Mouse (Mus musculus) thymus, adult 2 months (tissue): ENCODE results near the gene Cdh13. TPM values are rescaled to one million over a fixed set of nuclear protein-coding genes. Genes with fewer than 3 reads are reported as not detected.

Experiments used
- DNase-seq: peaks from one replicate; pipeline ENCODE4 v3.0.0; 2021
- H3K27ac ChIP-seq: fragments of 200-500 bp; 2 replicates; pipeline ENCODE4 v1.5.1; 2012; ENCODE audit warnings: low read length, control low read depth; ENCODE audit not compliant: control insufficient read depth, insufficient read depth
- H3K27me3 ChIP-seq: fragments of 200-500 bp; 2 replicates; pipeline ENCODE4 v1.6.1; 2012; ENCODE audit warnings: mild to moderate bottlenecking, low read length, moderate library complexity, mixed read lengths; ENCODE audit not compliant: control insufficient read depth, insufficient read depth
- H3K36me3 ChIP-seq: fragments of 200-500 bp; 2 replicates; pipeline ENCODE4 v1.6.1; 2012; ENCODE audit warnings: mild to moderate bottlenecking, low read length, moderate library complexity; ENCODE audit not compliant: control insufficient read depth, insufficient read depth
- H3K4me1 ChIP-seq: fragments of 200-500 bp; replicated peaks from 2 replicates; pipeline ENCODE4 v1.6.1; 2012; ENCODE audit warnings: low read length; ENCODE audit not compliant: control insufficient read depth, insufficient read depth
- H3K4me3 ChIP-seq: fragments of 200-500 bp; 2 replicates; pipeline ENCODE4 v1.5.1; 2012; ENCODE audit warnings: mild to moderate bottlenecking, low read length, control low read depth, moderate library complexity; ENCODE audit not compliant: control insufficient read depth, insufficient read depth
- CTCF ChIP-seq: fragments of 200-500 bp; IDR thresholded peaks from 2 replicates; pipeline ENCODE4 v1.5.1; 2012; ENCODE audit warnings: mild to moderate bottlenecking, control low read depth, low read length, moderate library complexity, borderline replicate concordance; ENCODE audit not compliant: control insufficient read depth, poor library complexity, insufficient read depth; ENCODE audit errors: extremely low read depth
- POLR2A ChIP-seq: fragments of 200-500 bp; IDR thresholded peaks from 2 replicates; pipeline ENCODE4 v1.6.1; 2012; ENCODE audit warnings: mild to moderate bottlenecking, low read length, control low read depth, moderate library complexity; ENCODE audit not compliant: control insufficient read depth, poor library complexity, insufficient read depth; ENCODE audit errors: extremely low read depth
- WGBS: fragments of 180-500 bp; shearing (Covaris S2); methylation state at CpG from one replicate; pipeline ENCODE4 v1.1.7; 2018; 5-methylcytosine and 5-hydroxymethylcytosine counted together
- polyA plus RNA-seq: library from polyadenylated mRNA; depleted of rRNA; stranded (reverse); fragments of >200 nt; gene quantifications from 2 replicates; pipeline ENCODE4 v1.2.3, GENCODE M21; 2012

The Cdh13 gene
- polyA plus RNA-seq, 1 experiment = 12.5 TPM

GRCm38 (mm10) chr8:118389456-118389855, 105.9 kb downstream of the Cdh13 start:
- Histone ChIP-seq H3K4me1 (no peaks in the 10 kb centered on the region), H3K36me3 (no peaks in the 10 kb centered on the region), H3K27me3 (no peaks in the 10 kb centered on the region), H3K27ac (no peak overlapping the region), H3K4me3 (no peak overlapping the region)
- DNase-seq = no peak
- WGBS = 26% methylated on average over 3 of the region's 3 CpGs
- no peak for TF ChIP-seq CTCF
- TF ChIP-seq POLR2A = no peak

- H3K27ac ChIP-seq = no peak overlapping the region
- no peaks in the 10 kb centered on the region for H3K4me1 ChIP-seq
- no peak for TF ChIP-seq POLR2A
- TF ChIP-seq CTCF = no peak
- no peak for DNase-seq
- 71% methylated on average over 7 of the region's 7 CpGs for WGBS
- H3K36me3 ChIP-seq = no peaks in the 10 kb centered on the region
- H3K27me3 ChIP-seq = no peaks in the 10 kb centered on the region
- H3K4me3 ChIP-seq = no peak overlapping the region
Observed at GRCm38 (mm10) chr8:118393909-118394650, 110.5 kb downstream of the Cdh13 start.

- no peak for DNase-seq
- H3K27ac ChIP-seq = no peak overlapping the region
- 39% methylated on average over 4 of the region's 4 CpGs for WGBS
- H3K36me3 ChIP-seq = no peaks in the 10 kb centered on the region
- H3K4me1 ChIP-seq = no peaks in the 10 kb centered on the region
- H3K4me3 ChIP-seq = no peak overlapping the region
- H3K27me3 ChIP-seq = no peaks in the 10 kb centered on the region
- no peak for TF ChIP-seq POLR2A
- no peak for TF ChIP-seq CTCF
Observed at GRCm38 (mm10) chr8:118395178-118395577, 111.6 kb downstream of the Cdh13 start.

GRCm38 (mm10) chr8:118404836-118405235, 121.3 kb downstream of the Cdh13 start:
- H3K27ac ChIP-seq = no peak overlapping the region
- WGBS = 95% methylated on average over 3 of the region's 3 CpGs
- H3K27me3 ChIP-seq = no peaks in the 10 kb centered on the region
- H3K4me1 ChIP-seq = no peaks in the 10 kb centered on the region
- no peak overlapping the region for H3K4me3 ChIP-seq
- TF ChIP-seq CTCF (no peak), POLR2A (no peak)
- H3K36me3 ChIP-seq = no peaks in the 10 kb centered on the region
- no peak for DNase-seq

GRCm38 (mm10) chr8:118407322-118407721, 123.8 kb downstream of the Cdh13 start:
- H3K4me3 ChIP-seq = no peak overlapping the region
- no peaks in the 10 kb centered on the region for H3K27me3 ChIP-seq
- no peak overlapping the region for H3K27ac ChIP-seq
- TF ChIP-seq CTCF = no peak
- no peak for TF ChIP-seq POLR2A
- 24% methylated on average over 6 of the region's 6 CpGs for WGBS
- H3K36me3 ChIP-seq = no peaks in the 10 kb centered on the region
- H3K4me1 ChIP-seq = no peaks in the 10 kb centered on the region
- no peak for DNase-seq

- WGBS = 90% methylated on average over 3 of the region's 3 CpGs
- H3K4me3 ChIP-seq = no peak overlapping the region
- TF ChIP-seq POLR2A (no peak), CTCF (no peak)
Observed at GRCm38 (mm10) chr8:118409396-118409795, 125.9 kb downstream of the Cdh13 start.

GRCm38 (mm10) chr8:118410341-118410970, 126.9 kb downstream of the Cdh13 start:
- DNase-seq = no peak
- H3K4me3 ChIP-seq = no peak overlapping the region
- H3K27me3 ChIP-seq = no peaks in the 10 kb centered on the region
- no peak overlapping the region for H3K27ac ChIP-seq
- no peaks in the 10 kb centered on the region for H3K4me1 ChIP-seq
- WGBS = 94% methylated on average over 4 of the region's 4 CpGs
- H3K36me3 ChIP-seq = no peaks in the 10 kb centered on the region
- TF ChIP-seq POLR2A (no peak), CTCF (no peak)

More at GRCm38 (mm10) chr8:118409396-118409795, 125.9 kb downstream of the Cdh13 start:
- Histone ChIP-seq H3K4me1 (no peaks in the 10 kb centered on the region), H3K27ac (no peak overlapping the region), H3K36me3 (no peaks in the 10 kb centered on the region), H3K27me3 (no peaks in the 10 kb centered on the region)
- DNase-seq = no peak
